Mouse (Mus musculus) kidney, adult 2 months (tissue): ENCODE measurements around the gene Pik3c2g.

Experiments used
- CTCF ChIP-seq: fragments of 200-500 bp; conservative IDR thresholded peaks from 2 replicates; pipeline ENCODE4 v1.5.1; 2011; ENCODE audit warnings: low read depth, mild to moderate bottlenecking, control low read depth, low read length, moderate library complexity, mixed read lengths; ENCODE audit not compliant: insufficient read depth, insufficient read length
- POLR2A ChIP-seq: fragments of 200-500 bp; IDR thresholded peaks from one replicate; pipeline ENCODE4 v1.6.1; 2011; ENCODE audit warnings: low read depth, low read length, control low read depth

DNA sequence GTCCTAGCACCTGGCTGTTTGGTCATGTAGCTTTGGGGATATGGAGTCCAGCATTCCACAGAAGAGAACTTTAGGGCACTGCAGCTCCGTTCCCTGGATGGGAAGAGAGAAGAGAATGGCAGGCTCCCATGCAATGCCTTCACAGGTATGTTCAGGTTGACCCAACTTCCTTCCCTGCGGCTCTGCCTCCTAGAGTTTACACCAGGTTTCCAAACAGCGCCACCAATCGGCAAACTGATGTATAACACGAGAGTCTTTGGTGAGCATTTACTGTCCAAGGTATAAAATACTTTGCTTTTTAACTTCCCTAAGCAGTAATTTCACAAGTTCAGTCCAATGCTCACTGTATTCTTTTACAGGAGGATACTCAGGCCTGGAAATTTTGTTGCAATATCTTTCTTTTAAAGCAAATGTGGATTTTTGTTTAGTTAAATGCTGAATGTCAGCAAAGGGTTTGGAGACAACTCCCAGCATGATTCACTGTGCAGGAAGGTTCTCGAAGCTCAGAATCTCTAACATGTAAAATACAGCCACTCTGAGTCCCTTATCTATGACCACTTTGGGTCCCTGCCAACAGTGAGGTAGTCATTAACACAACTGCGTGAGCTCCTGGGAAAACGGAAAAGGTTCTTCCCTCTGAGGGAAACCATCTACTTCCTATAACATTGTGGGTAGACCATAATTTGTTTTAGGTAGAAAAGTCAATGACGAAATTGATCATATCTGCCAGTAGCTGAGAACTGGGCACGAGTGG is 10.6 kb upstream of the Pik3c2g start:
- TF ChIP-seq CTCF, result 0 out of 2 replicates have a peak, but pooled peaks have one; percentile 17
- TF ChIP-seq POLR2A, result no peak
